Mouse (Mus musculus) neural tube, embryonic 11.5 days (tissue): ENCODE results near the gene Ifitm6. TPM values are rescaled to one million over a fixed set of nuclear protein-coding genes. Genes with fewer than 3 reads are reported as not detected.

Experiments
- ATAC-seq: fragments of 200-750 bp; cut with Nextera tagmentation; 2 replicates; pipeline ENCODE4 v1.8.0; 2017; ENCODE audit warnings: moderate number of reproducible peaks, mild to moderate bottlenecking, moderate TSS enrichment, moderate library complexity; ENCODE audit not compliant: insufficient read depth, low FRiP score, low TSS enrichment
- DNase-seq: peaks from one replicate; pipeline ENCODE4 v3.0.0-alpha.2; 2015; ENCODE audit warnings: low spot score
- H3K27ac ChIP-seq: fragments of 300-500 bp; sonication (generic); 2 replicates; pipeline ENCODE4 v1.5.1; 2014; ENCODE audit warnings: low read depth, mild to moderate bottlenecking, low read length
- H3K27me3 ChIP-seq: fragments of 300-500 bp; sonication (generic); 2 replicates; pipeline ENCODE4 v1.6.1; 2014; ENCODE audit warnings: mild to moderate bottlenecking, low read length, mixed read lengths; ENCODE audit not compliant: control insufficient read depth, insufficient read depth
- H3K36me3 ChIP-seq: fragments of 300-500 bp; sonication (generic); 2 replicates; pipeline ENCODE4 v1.6.1; 2014; ENCODE audit warnings: mild to moderate bottlenecking, low read length, moderate library complexity, mixed read lengths; ENCODE audit not compliant: control insufficient read depth, insufficient read depth
- H3K4me1 ChIP-seq: fragments of 300-500 bp; sonication (generic); 2 replicates; pipeline ENCODE4 v1.6.1; 2014; ENCODE audit warnings: low read length, mixed read lengths; ENCODE audit not compliant: control insufficient read depth, insufficient read depth
- H3K4me2 ChIP-seq: fragments of 300-500 bp; sonication (generic); 2 replicates; pipeline ENCODE4 v1.6.1; 2014; ENCODE audit warnings: low read depth, mild to moderate bottlenecking, moderate library complexity
- H3K4me3 ChIP-seq: fragments of 300-500 bp; sonication (generic); 2 replicates; pipeline ENCODE4 v1.5.1; 2014; ENCODE audit warnings: low read depth, low read length
- H3K9ac ChIP-seq: fragments of 300-500 bp; sonication (generic); 2 replicates; pipeline ENCODE4 v1.6.1; 2014; ENCODE audit warnings: mild to moderate bottlenecking, low read length
- H3K9me3 ChIP-seq: fragments of 300-500 bp; sonication (generic); 2 replicates; pipeline ENCODE4 v1.6.1; 2016; ENCODE audit warnings: low read length; ENCODE audit not compliant: control insufficient read depth
- WGBS: fragments of 180-500 bp; shearing (Covaris S2); extraction: QIAGEN DNeasy Blood & Tissue Kit; methylation state at CpG from one replicate; pipeline ENCODE4 v1.1.7; 2014; 5-methylcytosine and 5-hydroxymethylcytosine counted together
- polyA plus RNA-seq: library from polyadenylated mRNA; unstranded; fragments of >200 nt; fragmentation: Nextera tagmentation; extraction: Ambion mirVana; gene quantifications from 2 replicates; pipeline ENCODE4 v1.2.1, GENCODE M21; 2014

Gene Ifitm6
- polyA plus RNA-seq, 1 experiment from 2014 or later = not detected

DNA sequence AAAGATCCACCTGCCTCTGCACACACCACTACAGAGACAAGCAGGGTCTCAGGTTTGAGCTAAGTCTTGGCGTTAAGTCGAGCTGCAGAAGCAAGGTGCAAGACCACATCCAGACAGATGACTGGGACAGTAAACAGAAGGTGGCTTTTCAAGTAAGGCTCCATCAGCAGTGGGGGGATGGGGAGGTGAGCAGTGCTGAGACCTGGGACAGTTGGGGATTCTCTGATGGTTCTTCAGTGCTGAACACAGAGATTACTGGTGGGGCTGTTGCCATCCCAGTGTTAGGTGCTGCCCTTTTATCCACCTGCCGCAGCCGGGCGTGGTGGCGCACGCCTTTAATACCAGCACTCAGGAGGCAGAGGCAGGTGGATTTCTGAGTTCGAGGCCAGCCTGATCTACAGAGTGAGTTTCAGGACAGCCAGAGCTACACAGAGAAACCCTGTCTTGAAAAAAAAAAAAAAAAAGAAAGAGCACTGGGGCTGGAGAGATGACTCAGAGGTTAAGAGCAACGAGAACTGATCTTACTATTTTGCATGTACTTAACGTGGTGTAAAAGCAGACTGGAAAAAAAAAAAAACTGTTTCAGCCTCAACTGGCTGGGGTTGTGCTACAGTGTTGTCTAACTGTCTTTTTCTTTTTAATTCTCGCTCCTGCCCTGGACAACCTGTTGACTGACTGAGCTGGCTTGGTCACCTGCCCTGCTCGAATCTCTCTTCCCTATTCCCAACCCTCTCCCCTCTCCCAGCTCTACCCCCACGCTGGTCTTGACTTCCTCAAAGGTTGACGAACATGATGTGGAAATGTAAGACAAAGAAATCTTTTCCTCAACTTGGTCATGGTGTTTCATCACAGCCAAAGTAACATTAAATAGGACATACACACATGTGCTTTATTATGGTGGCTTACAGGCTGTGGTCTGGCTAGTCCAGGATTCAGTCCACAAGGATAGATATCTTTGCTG, 4.0 kb upstream of the Ifitm6 start:
- 90% methylated on average over 14 of the region's 14 CpGs for WGBS

GRCm38 (mm10) chr7:141019028-141019427, 1.3 kb upstream of the Ifitm6 start:
- no peak overlapping the region for H3K4me3 ChIP-seq
- no peaks in the 10 kb centered on the region for H3K27me3 ChIP-seq
- H3K9ac ChIP-seq = no peak overlapping the region
- H3K36me3 ChIP-seq = no peaks in the 10 kb centered on the region
- DNase-seq (no peak), ATAC-seq (no peak)
- no peak overlapping the region for H3K27ac ChIP-seq
- no peaks in the 10 kb centered on the region for H3K4me1 ChIP-seq
- H3K9me3 ChIP-seq = no peaks in the 10 kb centered on the region
- 84% methylated on average over 5 of the region's 5 CpGs for WGBS
- H3K4me2 ChIP-seq = no peak overlapping the region

More for the DNA sequence above, 4.0 kb upstream of the Ifitm6 start:
- no peak overlapping the region for H3K9ac ChIP-seq
- H3K4me3 ChIP-seq = no peak overlapping the region
- no peaks in the 10 kb centered on the region for H3K4me1 ChIP-seq
- DNase-seq = no peak
- no peaks in the 10 kb centered on the region for H3K27me3 ChIP-seq
- no peaks in the 10 kb centered on the region for H3K9me3 ChIP-seq
- H3K27ac ChIP-seq = no peak overlapping the region
- no peak overlapping the region for H3K4me2 ChIP-seq
- H3K36me3 ChIP-seq = no peaks in the 10 kb centered on the region
- ATAC-seq = no peak

DNA sequence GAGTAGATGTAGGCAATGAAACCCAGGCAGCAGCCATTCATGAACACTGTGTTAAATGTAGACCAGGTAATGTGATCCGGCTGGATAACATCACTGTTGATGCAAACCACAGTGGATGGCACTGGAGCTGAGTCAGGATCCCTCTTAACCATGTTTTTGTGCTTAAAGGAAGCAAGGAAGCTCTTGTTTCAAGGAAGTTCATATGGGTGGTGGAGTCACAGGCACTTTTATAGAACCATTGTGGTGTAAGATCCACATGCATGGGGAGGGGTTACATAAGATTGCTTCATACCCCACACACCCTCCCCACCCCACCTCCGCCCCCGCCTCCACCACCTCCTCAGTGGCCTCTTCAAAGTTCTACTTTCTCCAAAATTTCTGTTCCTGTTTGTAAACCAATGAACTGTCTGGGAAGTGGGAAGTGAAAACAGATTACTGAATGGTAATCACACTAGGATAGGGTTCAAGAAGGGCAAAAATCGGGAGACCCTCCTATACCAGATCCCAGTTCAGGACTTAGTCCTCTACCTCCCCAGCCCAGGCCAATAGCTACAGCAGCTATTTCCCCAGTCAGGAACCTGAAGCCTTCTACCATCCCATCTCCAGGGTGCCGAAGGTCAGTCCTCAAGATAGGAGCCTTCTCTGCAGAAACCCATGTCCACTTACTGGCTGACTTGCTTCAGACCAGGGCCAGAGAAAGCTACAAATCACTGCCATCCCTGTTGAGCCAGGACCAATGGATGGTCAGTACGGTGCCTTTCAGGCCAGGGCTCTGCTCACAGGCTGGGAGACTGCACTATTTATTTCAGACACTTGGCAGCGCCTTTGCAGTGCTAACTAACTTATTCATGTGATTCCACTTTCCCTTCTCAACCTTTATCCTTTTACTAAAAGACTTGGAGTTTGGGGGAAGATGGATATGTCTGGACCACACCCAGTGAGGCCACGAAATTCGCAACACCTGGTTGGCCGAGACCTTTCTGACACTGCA, 722 bp downstream of the Ifitm6 start:
- no peak overlapping the region for H3K9ac ChIP-seq
- no peak overlapping the region for H3K27ac ChIP-seq
- ATAC-seq (no peak), DNase-seq (no peak)
- no peaks in the 10 kb centered on the region for H3K4me1 ChIP-seq
- no peak overlapping the region for H3K4me3 ChIP-seq
- H3K4me2 ChIP-seq = no peak overlapping the region
- H3K27me3 ChIP-seq = no peaks in the 10 kb centered on the region
- no peaks in the 10 kb centered on the region for H3K9me3 ChIP-seq
- no peaks in the 10 kb centered on the region for H3K36me3 ChIP-seq
- 84% methylated on average over 10 of the region's 10 CpGs for WGBS

- Histone ChIP-seq H3K27ac (no peak overlapping the region), H3K9me3 (no peaks in the 10 kb centered on the region), H3K36me3 (no peaks in the 10 kb centered on the region; the same call in 1 of the 2 replicates), H3K4me3 (no peak overlapping the region), H3K27me3 (no peaks in the 10 kb centered on the region), H3K4me1 (peaks cover 10% of the 10 kb centered on the region), H3K4me2 (no peak overlapping the region), H3K9ac (no peak overlapping the region)
- ATAC-seq (no peak), DNase-seq (no peak)
- 89% methylated on average over 7 of the region's 7 CpGs for WGBS
These were observed 6.4 kb downstream of the Ifitm6 start for GRCm38 (mm10) chr7:141011238-141011770.

DNA sequence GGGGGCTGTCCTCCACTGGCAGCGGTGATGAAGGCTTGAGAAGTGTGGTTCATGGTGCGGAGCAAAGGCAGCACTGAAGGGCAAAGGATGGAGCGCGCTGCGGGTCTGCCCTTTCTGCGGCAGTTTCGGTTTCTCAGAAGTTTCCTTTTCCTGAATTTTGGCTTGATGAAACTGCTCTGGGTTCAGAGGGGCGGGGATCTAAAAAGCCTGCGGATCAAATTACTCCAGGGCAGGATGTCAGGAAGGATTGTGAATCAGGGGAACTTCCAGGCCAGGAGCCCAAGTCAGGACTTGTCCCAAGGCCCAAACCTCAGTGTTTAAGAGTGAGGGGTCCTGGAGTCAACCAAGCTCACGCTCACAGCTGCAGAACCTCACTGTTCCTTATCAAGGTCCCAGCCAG, 7.1 kb downstream of the Ifitm6 start, which contains the start of gene Ifitm3:
Ifitm3 (minus strand) TSS at position 178 of the 400 bp plus-strand sequence.
- Histone ChIP-seq H3K4me1 (peaks cover 10% of the 10 kb centered on the region), H3K36me3 (no peaks in the 10 kb centered on the region; the same call in 1 of the 2 replicates), H3K9me3 (no peaks in the 10 kb centered on the region), H3K27me3 (no peaks in the 10 kb centered on the region), H3K27ac (no peak within 1 kb of the TSS), H3K9ac (peak within 1 kb of the TSS; percentile 38; the same call in 1 of the 2 replicates), H3K4me2 (peak within 1 kb of the TSS; percentile 29), H3K4me3 (no peak within 1 kb of the TSS)
- WGBS = 36% methylated on average over 10 of the region's 10 CpGs
- ATAC-seq = no peak
- DNase-seq = peak; percentile 31

GRCm38 (mm10) chr7:141009665-141010064, 8.1 kb downstream of the Ifitm6 start:
- Histone ChIP-seq H3K4me3 (no peak overlapping the region), H3K9me3 (no peaks in the 10 kb centered on the region), H3K27ac (no peak overlapping the region), H3K27me3 (no peaks in the 10 kb centered on the region), H3K4me2 (no peak overlapping the region), H3K4me1 (peaks cover 10% of the 10 kb centered on the region), H3K9ac (no peak overlapping the region), H3K36me3 (no peaks in the 10 kb centered on the region; the same call in 1 of the 2 replicates)
- ATAC-seq (no peak), DNase-seq (no peak)
- WGBS = 91% methylated on average over 9 of the region's 9 CpGs

- 8% methylated on average over 20 of the region's 20 CpGs for WGBS
- Histone ChIP-seq H3K9me3 (no peaks in the 10 kb centered on the region), H3K4me2 (peak overlapping the region; percentile 30), H3K36me3 (no peaks in the 10 kb centered on the region; the same call in 1 of the 2 replicates), H3K4me1 (peaks cover 10% of the 10 kb centered on the region), H3K4me3 (no peak overlapping the region), H3K9ac (no peak overlapping the region), H3K27ac (no peak overlapping the region), H3K27me3 (no peaks in the 10 kb centered on the region)
- ATAC-seq = peak; percentile 82
- DNase-seq = peak; percentile 83
These were observed 8.6 kb downstream of the Ifitm6 start for GRCm38 (mm10) chr7:141008938-141009660.
